Mouse (Mus musculus) forebrain, embryonic 11.5 days (tissue): Measurements from ENCODE around the gene Ppfibp1. TPM values are rescaled to one million over a fixed set of nuclear protein-coding genes. Genes with fewer than 3 reads are reported as not detected.

Experiments
- ATAC-seq: fragments of 200-750 bp; cut with Nextera tagmentation; replicated peaks from 2 replicates; pipeline ENCODE4 v1.8.0; 2017; ENCODE audit warnings: moderate TSS enrichment; ENCODE audit not compliant: low FRiP score
- DNase-seq: peaks from one replicate; pipeline ENCODE4 v3.0.0-alpha.2; 2017; ENCODE audit warnings: low spot score
- H3K27ac ChIP-seq: fragments of 300-500 bp; sonication (generic); 2 replicates; pipeline ENCODE4 v1.5.1; 2014; ENCODE audit warnings: low read depth, low read length
- H3K27me3 ChIP-seq: fragments of 300-500 bp; sonication (generic); 2 replicates; pipeline ENCODE4 v1.6.1; 2014; ENCODE audit warnings: mild to moderate bottlenecking, low read length, mixed read lengths; ENCODE audit not compliant: control insufficient read depth, insufficient read depth
- H3K36me3 ChIP-seq: fragments of 300-500 bp; sonication (generic); 2 replicates; pipeline ENCODE4 v1.6.1; 2014; ENCODE audit warnings: mild to moderate bottlenecking, low read length, moderate library complexity, mixed read lengths; ENCODE audit not compliant: control insufficient read depth, insufficient read depth
- H3K4me1 ChIP-seq: fragments of 300-500 bp; sonication (generic); replicated peaks from 2 replicates; pipeline ENCODE4 v1.6.1; 2014; ENCODE audit warnings: low read length, mixed read lengths; ENCODE audit not compliant: control insufficient read depth, insufficient read depth
- H3K4me2 ChIP-seq: fragments of 300-500 bp; sonication (generic); 2 replicates; pipeline ENCODE4 v1.6.1; 2014; ENCODE audit warnings: low read depth, mild to moderate bottlenecking, low read length, moderate library complexity, mixed read lengths; ENCODE audit not compliant: severe bottlenecking
- H3K4me3 ChIP-seq: fragments of 300-500 bp; sonication (generic); 2 replicates; pipeline ENCODE4 v1.5.1; 2014; ENCODE audit warnings: low read depth, low read length
- H3K9ac ChIP-seq: fragments of 300-500 bp; sonication (generic); 2 replicates; pipeline ENCODE4 v1.6.1; 2014; ENCODE audit warnings: low read length
- H3K9me3 ChIP-seq: fragments of 300-500 bp; sonication (generic); 2 replicates; pipeline ENCODE4 v1.6.1; 2016; ENCODE audit warnings: low read length, mixed read lengths; ENCODE audit not compliant: control insufficient read depth
- WGBS: fragments of 180-500 bp; shearing (Covaris S2); extraction: QIAGEN DNeasy Blood & Tissue Kit; methylation state at CpG from one replicate; pipeline ENCODE4 v1.1.7; 2014; 5-methylcytosine and 5-hydroxymethylcytosine counted together
- polyA plus RNA-seq: library from polyadenylated mRNA; unstranded; fragments of >200 nt; fragmentation: Nextera tagmentation; extraction: Ambion mirVana; gene quantifications from 2 replicates; pipeline ENCODE4 v1.2.1, GENCODE M21; 2014

Ppfibp1 gene
- polyA plus RNA-seq, 1 experiment from 2014 or later = 38.4 TPM

GRCm38 (mm10) chr6:146884851-146885250 is 3.4 kb upstream of the Ppfibp1 start:
- H3K9ac ChIP-seq = no peak overlapping the region
- H3K4me2 ChIP-seq = no peak overlapping the region
- DNase-seq (no peak), ATAC-seq (no peak)
- no peaks in the 10 kb centered on the region for H3K9me3 ChIP-seq
- 36% methylated on average over 4 of the region's 4 CpGs for WGBS
- no peak overlapping the region for H3K27ac ChIP-seq
- peaks cover 5% of the 10 kb centered on the region; the same call in 1 of the 2 replicates for H3K4me1 ChIP-seq
- no peak overlapping the region for H3K4me3 ChIP-seq
- H3K36me3 ChIP-seq = no peaks in the 10 kb centered on the region
- H3K27me3 ChIP-seq = no peaks in the 10 kb centered on the region

DNA sequence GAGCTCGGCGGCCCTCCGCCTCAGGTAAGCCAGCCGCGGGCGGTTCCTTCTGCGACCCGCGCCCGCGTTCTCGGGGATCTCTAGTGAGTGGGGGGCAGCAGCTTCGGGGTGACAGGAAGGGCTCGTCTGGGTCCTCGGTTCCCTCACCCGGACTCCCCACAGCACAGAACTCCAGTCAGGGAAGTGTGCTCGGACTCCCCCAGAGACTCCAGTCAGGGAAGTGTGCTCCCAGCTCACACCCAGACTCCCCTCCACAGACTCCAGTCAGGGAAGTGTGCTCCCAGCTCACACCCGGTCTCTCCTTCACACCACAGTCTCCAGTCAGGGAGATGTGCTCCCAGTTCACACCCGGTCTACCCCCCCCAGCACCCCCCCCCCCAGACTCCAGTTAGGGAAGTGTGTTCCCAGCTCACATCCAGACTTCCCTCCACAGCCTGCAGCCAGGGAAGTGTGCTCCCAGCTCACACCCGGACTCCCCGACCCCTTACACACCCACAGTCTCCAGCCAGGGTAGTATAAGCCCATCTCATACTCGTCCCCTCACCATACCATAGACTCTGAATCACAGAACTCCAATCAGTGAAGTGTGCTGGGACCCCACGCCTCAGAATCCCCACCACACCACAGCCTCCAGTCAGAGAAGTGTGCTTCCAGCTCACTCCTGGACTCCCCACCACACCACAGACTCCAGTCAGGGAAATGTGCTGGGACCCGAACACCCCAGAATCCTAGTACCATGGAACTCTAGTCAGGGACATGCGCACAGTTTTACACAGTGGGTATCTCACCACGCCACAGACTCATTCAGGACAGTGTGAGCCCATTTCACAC is 588 bp downstream of the Ppfibp1 start:
- no peaks in the 10 kb centered on the region for H3K9me3 ChIP-seq
- H3K27ac ChIP-seq = no peak overlapping the region
- H3K4me2 ChIP-seq = peak overlapping the region; percentile 77
- no peaks in the 10 kb centered on the region for H3K27me3 ChIP-seq
- peak overlapping the region; percentile 71 for H3K4me3 ChIP-seq
- H3K9ac ChIP-seq = peak overlapping the region; percentile 78
- DNase-seq = no peak
- ATAC-seq = peak; percentile 64
- no peaks in the 10 kb centered on the region for H3K36me3 ChIP-seq
- 8% methylated on average over 26 of the region's 26 CpGs for WGBS
- H3K4me1 ChIP-seq = peaks cover 7% of the 10 kb centered on the region; the same call in 1 of the 2 replicates

GRCm38 (mm10) chr6:146890215-146890614 is 1.9 kb downstream of the Ppfibp1 start:
- H3K36me3 ChIP-seq = no peaks in the 10 kb centered on the region
- H3K27ac ChIP-seq = no peak overlapping the region
- H3K27me3 ChIP-seq = no peaks in the 10 kb centered on the region
- H3K4me3 ChIP-seq = no peak overlapping the region
- ATAC-seq (no peak), DNase-seq (no peak)
- no peaks in the 10 kb centered on the region for H3K9me3 ChIP-seq
- H3K4me1 ChIP-seq = peaks cover 7% of the 10 kb centered on the region; the same call in 1 of the 2 replicates
- WGBS = 56% methylated on average over 2 of the region's 2 CpGs
- H3K4me2 ChIP-seq = no peak overlapping the region
- no peak overlapping the region for H3K9ac ChIP-seq

- no peak overlapping the region for H3K4me3 ChIP-seq
- H3K4me2 ChIP-seq = 0 out of 2 replicates have a peak overlapping the region, but pooled peaks have one; percentile 0
- H3K9me3 ChIP-seq = no peaks in the 10 kb centered on the region
- no peaks in the 10 kb centered on the region for H3K36me3 ChIP-seq
- no peak overlapping the region for H3K9ac ChIP-seq
- H3K4me1 ChIP-seq = peaks cover 7% of the 10 kb centered on the region; the same call in 1 of the 2 replicates
- DNase-seq (no peak), ATAC-seq (no peak)
- H3K27ac ChIP-seq = no peak overlapping the region
- no peaks in the 10 kb centered on the region for H3K27me3 ChIP-seq
These were observed 2.3 kb downstream of the Ppfibp1 start for GRCm38 (mm10) chr6:146890633-146891032.

DNA sequence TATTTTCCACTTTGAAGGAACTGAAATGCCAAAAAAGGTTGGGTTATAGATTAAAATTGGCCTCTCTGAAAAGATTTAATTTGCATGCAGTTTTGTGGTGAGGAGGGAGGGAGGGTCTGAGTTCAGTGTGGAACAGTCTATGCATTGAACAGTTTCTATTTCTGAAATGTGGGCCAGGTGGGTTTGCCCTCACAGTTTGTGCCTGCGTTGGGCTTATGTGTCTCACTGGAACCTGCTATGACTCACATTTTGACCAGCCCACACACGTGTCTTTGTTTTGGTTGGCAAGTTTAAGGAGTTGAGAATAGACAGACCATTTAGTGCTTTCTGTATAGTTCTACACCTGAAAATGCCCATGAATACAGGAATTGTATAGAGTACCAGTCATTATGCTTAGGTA is 5.6 kb downstream of the Ppfibp1 start:
- H3K4me1 ChIP-seq = peaks cover 2% of the 10 kb centered on the region; the same call in 1 of the 2 replicates
- no peak for ATAC-seq
- H3K36me3 ChIP-seq = no peaks in the 10 kb centered on the region
- H3K9ac ChIP-seq = no peak overlapping the region
- WGBS = 92% methylated on average over 2 of the region's 2 CpGs
- H3K27me3 ChIP-seq = no peaks in the 10 kb centered on the region
- H3K9me3 ChIP-seq = no peaks in the 10 kb centered on the region
- no peak overlapping the region for H3K27ac ChIP-seq
- H3K4me3 ChIP-seq = no peak overlapping the region
- no peak overlapping the region for H3K4me2 ChIP-seq
- no peak for DNase-seq

GRCm38 (mm10) chr6:146898709-146899108 is 10.4 kb downstream of the Ppfibp1 start:
- Histone ChIP-seq H3K4me2 (no peak overlapping the region), H3K9me3 (no peaks in the 10 kb centered on the region), H3K9ac (no peak overlapping the region), H3K27me3 (no peaks in the 10 kb centered on the region), H3K4me3 (no peak overlapping the region), H3K36me3 (no peaks in the 10 kb centered on the region), H3K27ac (no peak overlapping the region), H3K4me1 (no peaks in the 10 kb centered on the region)
- DNase-seq (no peak), ATAC-seq (no peak)
- 84% methylated on average over 6 of the region's 6 CpGs for WGBS

GRCm38 (mm10) chr6:146899647-146900046 is 11.4 kb downstream of the Ppfibp1 start:
- no peak overlapping the region for H3K9ac ChIP-seq
- H3K36me3 ChIP-seq = no peaks in the 10 kb centered on the region
- no peaks in the 10 kb centered on the region for H3K27me3 ChIP-seq
- H3K27ac ChIP-seq = no peak overlapping the region
- WGBS = 90% methylated on average over 2 of the region's 2 CpGs
- H3K9me3 ChIP-seq = no peaks in the 10 kb centered on the region
- no peak overlapping the region for H3K4me3 ChIP-seq
- no peak overlapping the region for H3K4me2 ChIP-seq
- ATAC-seq (no peak), DNase-seq (no peak)
- H3K4me1 ChIP-seq = no peaks in the 10 kb centered on the region

- Histone ChIP-seq H3K4me1 (no peaks in the 10 kb centered on the region), H3K27me3 (no peaks in the 10 kb centered on the region), H3K4me2 (no peak overlapping the region), H3K4me3 (no peak overlapping the region), H3K36me3 (no peaks in the 10 kb centered on the region), H3K9me3 (no peaks in the 10 kb centered on the region), H3K27ac (no peak overlapping the region), H3K9ac (no peak overlapping the region)
- 91% methylated on average over 4 of the region's 4 CpGs for WGBS
- no peak for DNase-seq
- ATAC-seq = no peak
These were observed 13.6 kb downstream of the Ppfibp1 start for GRCm38 (mm10) chr6:146901929-146902328.

DNA sequence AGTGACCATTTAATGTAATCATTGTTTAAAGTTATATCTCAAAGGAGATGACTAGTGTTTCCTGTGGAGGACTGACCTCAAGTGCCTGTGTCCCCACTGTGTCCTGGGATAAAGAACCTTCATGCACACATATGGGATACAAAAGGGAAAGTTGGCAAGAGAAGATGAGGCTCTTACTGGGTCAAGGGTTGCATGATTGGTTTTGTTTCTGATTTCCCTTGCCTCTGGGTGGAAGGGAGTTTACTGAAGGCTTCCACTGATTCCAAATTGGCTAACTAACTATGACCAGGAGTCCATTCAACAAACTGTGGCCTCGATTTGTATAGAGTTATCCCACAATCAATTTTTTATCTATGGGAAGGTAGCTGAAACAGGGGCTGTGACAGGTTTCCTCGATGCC is 15.3 kb downstream of the Ppfibp1 start:
- Histone ChIP-seq H3K4me1 (no peaks in the 10 kb centered on the region), H3K36me3 (no peaks in the 10 kb centered on the region), H3K4me2 (no peak overlapping the region), H3K9me3 (no peaks in the 10 kb centered on the region), H3K27ac (no peak overlapping the region), H3K9ac (no peak overlapping the region), H3K27me3 (no peaks in the 10 kb centered on the region), H3K4me3 (no peak overlapping the region)
- no peak for ATAC-seq
- no peak for DNase-seq
- 87% methylated on average over 2 of the region's 2 CpGs for WGBS
